Mouse (Mus musculus) heart, embryonic 11.5 days (tissue): ENCODE measurements at regions not wholly inside any gene's neighbourhood (a gene's known extent, or its start where the extent isn't known, plus 50 kb on each side); places are given as distances from the start of the nearest gene placed in this dataset.

Experiments
- ATAC-seq: fragments of 200-750 bp; cut with Nextera tagmentation; replicated peaks from 2 replicates; pipeline ENCODE4 v1.8.0; 2017; ENCODE audit warnings: moderate library complexity; ENCODE audit not compliant: insufficient number of reproducible peaks, low FRiP score, low TSS enrichment
- H3K27ac ChIP-seq: fragments of 300-500 bp; sonication (generic); 2 replicates; pipeline ENCODE4 v1.5.1; 2014; ENCODE audit warnings: mild to moderate bottlenecking, low read depth, low read length
- H3K27me3 ChIP-seq: fragments of 300-500 bp; sonication (generic); 2 replicates; pipeline ENCODE4 v1.6.1; 2014; ENCODE audit warnings: mild to moderate bottlenecking, low read length, mixed read lengths; ENCODE audit not compliant: control insufficient read depth, insufficient read depth
- H3K36me3 ChIP-seq: fragments of 300-500 bp; sonication (generic); 2 replicates; pipeline ENCODE4 v1.6.1; 2014; ENCODE audit warnings: mild to moderate bottlenecking, low read length, moderate library complexity, mixed read lengths; ENCODE audit not compliant: control insufficient read depth, insufficient read depth
- H3K4me1 ChIP-seq: fragments of 300-500 bp; sonication (generic); 2 replicates; pipeline ENCODE4 v1.6.1; 2014; ENCODE audit warnings: low read length; ENCODE audit not compliant: control insufficient read depth, insufficient read depth
- H3K4me2 ChIP-seq: fragments of 300-500 bp; sonication (generic); 2 replicates; pipeline ENCODE4 v1.6.1; 2014; ENCODE audit warnings: mild to moderate bottlenecking, moderate library complexity
- H3K4me3 ChIP-seq: fragments of 300-500 bp; sonication (generic); 2 replicates; pipeline ENCODE4 v1.5.1; 2014; ENCODE audit warnings: low read depth, low read length
- H3K9ac ChIP-seq: fragments of 300-500 bp; sonication (generic); 2 replicates; pipeline ENCODE4 v1.6.1; 2014; ENCODE audit warnings: mild to moderate bottlenecking, low read depth, low read length, moderate library complexity
- H3K9me3 ChIP-seq: fragments of 300-500 bp; sonication (generic); replicated peaks from 2 replicates; pipeline ENCODE4 v1.6.1; 2016; ENCODE audit warnings: low read length; ENCODE audit not compliant: control insufficient read depth
- WGBS: fragments of 180-500 bp; shearing (Covaris S2); extraction: QIAGEN DNeasy Blood & Tissue Kit; methylation state at CpG from one replicate; pipeline ENCODE4 v1.1.7; 2014; ENCODE audit not compliant: insufficient replicate concordance; 5-methylcytosine and 5-hydroxymethylcytosine counted together

- Histone ChIP-seq H3K27me3 (no peaks in the 10 kb centered on the region), H3K4me1 (peaks cover 20% of the 10 kb centered on the region), H3K4me2 (no peak overlapping the region), H3K9me3 (no peaks in the 10 kb centered on the region), H3K27ac (no peak overlapping the region), H3K36me3 (no peaks in the 10 kb centered on the region), H3K4me3 (no peak overlapping the region), H3K9ac (no peak overlapping the region)
- no peak for ATAC-seq
- WGBS: 79% methylated on average over 3 of the region's 3 CpGs
Measured at GRCm38 (mm10) chr7:145108994-145109393, 98.9 kb downstream of the 1810010D01Rik start.

DNA sequence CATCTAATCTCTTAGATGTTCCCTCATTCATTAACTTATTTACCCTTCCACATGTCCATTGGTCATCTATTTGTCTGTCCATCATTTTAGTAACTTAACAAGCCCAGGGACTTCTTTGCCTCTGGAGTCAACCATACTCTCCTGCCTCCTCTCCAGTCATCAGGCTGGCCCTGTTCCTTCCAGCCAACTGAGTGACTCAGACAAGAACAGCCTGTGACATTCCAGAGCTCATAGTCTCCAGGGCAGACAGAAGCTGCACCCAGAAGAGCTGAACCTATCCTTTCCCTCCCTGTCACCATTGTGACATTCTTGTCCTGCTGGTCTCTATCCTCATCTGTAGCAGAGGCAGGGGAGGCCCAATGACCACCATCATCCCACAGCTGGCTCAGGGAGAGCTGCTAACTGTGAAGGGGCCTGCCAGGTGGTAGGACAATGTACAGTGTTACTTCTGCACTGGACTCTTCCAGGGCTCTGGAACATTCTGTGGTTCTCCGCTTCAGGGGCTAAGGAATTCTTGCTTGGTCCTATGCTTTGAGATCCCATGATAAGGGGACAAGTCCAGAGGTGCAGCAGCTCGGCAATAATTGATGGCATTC, 100.2 kb downstream of the 1810010D01Rik start:
- H3K36me3 ChIP-seq: no peaks in the 10 kb centered on the region
- ATAC-seq: no peak
- 80% methylated on average over 2 of the region's 2 CpGs for WGBS
- H3K4me1 ChIP-seq: peaks cover 20% of the 10 kb centered on the region
- no peak overlapping the region for H3K4me2 ChIP-seq
- H3K9ac ChIP-seq: no peak overlapping the region
- H3K27me3 ChIP-seq: no peaks in the 10 kb centered on the region
- H3K9me3 ChIP-seq: no peaks in the 10 kb centered on the region
- H3K27ac ChIP-seq: no peak overlapping the region
- H3K4me3 ChIP-seq: no peak overlapping the region

DNA sequence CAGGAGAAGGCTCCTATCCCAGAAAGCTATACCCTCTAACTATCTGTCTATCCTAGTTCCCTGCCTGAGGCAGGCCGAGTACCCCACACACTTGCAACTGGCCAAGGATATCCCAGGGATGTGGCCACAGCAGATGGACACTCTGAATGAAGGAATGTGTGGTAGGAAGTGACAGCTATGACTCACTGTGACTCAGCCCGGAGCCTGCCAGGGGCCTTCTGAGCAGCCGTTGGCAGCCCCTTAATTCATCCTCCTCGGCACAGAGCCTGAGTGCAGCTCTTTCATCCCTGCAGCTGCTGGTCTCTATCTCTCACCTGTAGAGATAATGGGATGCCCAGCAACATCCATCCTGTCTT, 101.4 kb downstream of the 1810010D01Rik start:
- Histone ChIP-seq H3K9me3 (no peaks in the 10 kb centered on the region), H3K4me3 (no peak overlapping the region), H3K36me3 (no peaks in the 10 kb centered on the region), H3K4me1 (peaks cover 11% of the 10 kb centered on the region), H3K27ac (no peak overlapping the region), H3K4me2 (no peak overlapping the region), H3K9ac (no peak overlapping the region), H3K27me3 (no peaks in the 10 kb centered on the region)
- ATAC-seq: no peak
- WGBS: 31% methylated on average over 4 of the region's 4 CpGs

- Histone ChIP-seq H3K9ac (no peak overlapping the region), H3K27me3 (no peaks in the 10 kb centered on the region), H3K9me3 (no peaks in the 10 kb centered on the region), H3K4me1 (peaks cover 6% of the 10 kb centered on the region), H3K4me3 (no peak overlapping the region), H3K27ac (no peak overlapping the region), H3K36me3 (no peaks in the 10 kb centered on the region), H3K4me2 (no peak overlapping the region)
- ATAC-seq: no peak
- WGBS: 85% methylated on average over 7 of the region's 7 CpGs
Measured at GRCm38 (mm10) chr7:145105831-145106493, 102.0 kb downstream of the 1810010D01Rik start.

- H3K4me1 ChIP-seq: no peaks in the 10 kb centered on the region
- no peak for ATAC-seq
- no peak overlapping the region for H3K4me3 ChIP-seq
- H3K9me3 ChIP-seq: no peaks in the 10 kb centered on the region
- H3K4me2 ChIP-seq: no peak overlapping the region
- H3K9ac ChIP-seq: no peak overlapping the region
- 74% methylated on average over 5 of the region's 5 CpGs for WGBS
- no peak overlapping the region for H3K27ac ChIP-seq
- no peaks in the 10 kb centered on the region for H3K27me3 ChIP-seq
- no peaks in the 10 kb centered on the region for H3K36me3 ChIP-seq
Measured at GRCm38 (mm10) chr7:145102692-145103091, 105.2 kb downstream of the 1810010D01Rik start.

- WGBS: 43% methylated on average over 6 of the region's 6 CpGs
Measured at GRCm38 (mm10) chr7:145102216-145102615, 105.7 kb downstream of the 1810010D01Rik start.

DNA sequence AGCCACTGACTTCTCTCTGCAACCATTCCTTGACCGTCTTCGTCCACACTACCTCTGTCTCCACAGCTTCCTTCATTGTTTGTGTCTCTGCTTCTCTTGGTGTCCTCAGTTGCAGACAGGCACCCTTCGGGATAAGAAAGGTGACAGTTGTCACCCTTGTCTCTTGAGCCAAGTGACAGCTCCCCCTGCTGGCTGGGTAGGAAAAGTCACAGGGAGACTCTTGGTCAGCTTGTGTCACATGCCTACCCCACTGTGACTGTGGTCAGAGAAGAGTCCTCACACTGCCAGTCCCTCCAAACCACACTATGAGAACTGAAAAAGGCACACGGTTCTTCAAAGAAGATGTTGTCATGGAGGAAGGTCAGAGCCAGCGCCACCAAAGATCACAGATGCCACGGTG, 109.6 kb downstream of the 1810010D01Rik start:
- Histone ChIP-seq H3K9ac (no peak overlapping the region), H3K4me3 (no peak overlapping the region), H3K36me3 (no peaks in the 10 kb centered on the region), H3K27ac (no peak overlapping the region), H3K4me2 (no peak overlapping the region), H3K4me1 (no peaks in the 10 kb centered on the region; the same call in 1 of the 2 replicates), H3K27me3 (no peaks in the 10 kb centered on the region), H3K9me3 (no peaks in the 10 kb centered on the region)
- whole genome bisulfite sequencing: 84% methylated on average over 6 of the region's 6 CpGs
- ATAC-seq: no peak

More at GRCm38 (mm10) chr7:145102216-145102615, 105.7 kb downstream of the 1810010D01Rik start:
- Histone ChIP-seq H3K9ac (no peak overlapping the region), H3K27ac (no peak overlapping the region), H3K27me3 (no peaks in the 10 kb centered on the region), H3K36me3 (no peaks in the 10 kb centered on the region), H3K4me1 (no peaks in the 10 kb centered on the region), H3K4me2 (no peak overlapping the region), H3K4me3 (no peak overlapping the region), H3K9me3 (no peaks in the 10 kb centered on the region)
- no peak for ATAC-seq

GRCm38 (mm10) chr7:145094134-145094526, 113.8 kb downstream of the 1810010D01Rik start:
- WGBS: 71% methylated on average over 7 of the region's 7 CpGs
- Histone ChIP-seq H3K4me3 (no peak overlapping the region), H3K36me3 (no peaks in the 10 kb centered on the region), H3K27me3 (no peaks in the 10 kb centered on the region), H3K9ac (no peak overlapping the region), H3K27ac (no peak overlapping the region), H3K4me1 (no peaks in the 10 kb centered on the region; the same call in 1 of the 2 replicates), H3K9me3 (no peaks in the 10 kb centered on the region), H3K4me2 (no peak overlapping the region)
- ATAC-seq: no peak
